Comparison of ENCODE assay signal across 22 mouse cellular contexts in genomic region chr6:147356570-147356969, GRCm38 (mm10).
DNase-seq lines count a peak whose midpoint lies in the region; ATAC-seq and TF ChIP-seq lines count a peak whose summit lies in the region.
"Had no signal": no experiment of that assay in that cellular context is flagged by ENCODE, and none has a peak within 500 bp of the region (broad histone marks: within the 10 kb centered on the region; RNA-seq: fewer than 3 reads in every experiment).

No protein-coding gene starts in this region.

- no peak overlapping the region for H3K4me3 ChIP-seq in heart, embryonic 10.5 days
- no peak overlapping the region for H3K4me3 ChIP-seq in CH12.LX (replicated peaks in 1 of 3; ENCODE audit: low read depth in 2 of 3, low read length in 2 of 3, poor library complexity in 1 of 3)

- no peak for TF ChIP-seq EP300 in CH12.LX (IDR thresholded peaks at IDR 0.05; ENCODE audit: low read length)

- H3K4me1 ChIP-seq in heart, embryonic 10.5 days = no peaks in the 10 kb centered on the region
- peaks cover 11 to 33% of the 10 kb centered on the region in 2 experiments; a peak in 3 of 4 replicates for H3K4me1 ChIP-seq in CH12.LX (ENCODE audit: control insufficient read depth in 1 of 2, insufficient read depth in 2 of 2)

- WGBS in heart, embryonic 10.5 days = 78% methylated on average over 5 of the region's 5 CpGs

- dilution Hi-C loops in CH12.LX (cut with MboI; ENCODE audit: extremely low pct_ligation_motif_present, extremely low pct_unique_long_range_greater_than_20kb, low sequenced_read_pairs) = no loop called here

- in situ Hi-C loops in CH12.LX (cut with MboI; ENCODE audit: low pct_ligation_motif_present, low pct_unique_long_range_greater_than_20kb, low sequenced_read_pairs) = no loop called here

- no peak for TF ChIP-seq POLR2A in CH12.LX (IDR thresholded peaks at IDR 0.05; ENCODE audit: low read depth, low read length)

- H3K27ac ChIP-seq in heart, embryonic 10.5 days = no peak overlapping the region
- H3K27ac ChIP-seq in CH12.LX (ENCODE audit: insufficient read depth, low read depth) = peak overlapping the region; percentile 60; the same call in 1 of the 2 replicates

- 0 out of 2 replicates have a peak overlapping the region, but pooled peaks have one; percentile 19 for H3K9ac ChIP-seq in CH12.LX (ENCODE audit: insufficient read depth, low read depth)

- intact Hi-C loops in heart, postnatal 14 days (cut with DNase I) = no loop called here
- intact Hi-C loops in heart, postnatal 25 days (cut with DNase I) = no loop called here

- ATAC-seq in granulocyte monocyte progenitor cell, adult 5-6 weeks (replicated peaks; ENCODE audit: poor library complexity, severe bottlenecking) = 0 out of 2 replicates have a peak, but pooled peaks have one; percentile 10
- ATAC-seq: activated CD4-positive, CD25-positive, alpha-beta regulatory T cell, adult 4 months; CD4-positive, CD25-positive, alpha-beta regulatory T cell, adult 4 months; Patski had no signal

- peak overlapping the region; percentile 77; the same call in 1 of the 2 replicates for H3K4me2 ChIP-seq in CH12.LX (ENCODE audit: insufficient read depth, low read depth, poor library complexity, severe bottlenecking)

- TF ChIP-seq CTCF in CH12.LX (conservative IDR thresholded peaks at IDR 0.05 in 1 of 2, IDR thresholded peaks at IDR 0.05 in 1 of 2; ENCODE audit: low read depth in 2 of 2, low read length in 2 of 2) = no peak

- H3K79me2 ChIP-seq in CH12.LX (replicated peaks; ENCODE audit: control insufficient read depth, extremely low read depth, insufficient read depth, poor library complexity, severe bottlenecking) = no peaks in the 10 kb centered on the region

- no peak for TF ChIP-seq RAD21 in CH12.LX (IDR thresholded peaks at IDR 0.05; ENCODE audit: low read depth, low read length)

- no peaks in the 10 kb centered on the region for H3K9me3 ChIP-seq in heart, embryonic 10.5 days
- no peaks in the 10 kb centered on the region for H3K9me3 ChIP-seq in CH12.LX (replicated peaks; ENCODE audit: low read length)
- H3K9me3 ChIP-seq: G1E had no signal

- H3K36me3 ChIP-seq in heart, embryonic 10.5 days = no peaks in the 10 kb centered on the region
- H3K36me3 ChIP-seq in CH12.LX (replicated peaks in 1 of 2; ENCODE audit: control insufficient read depth in 1 of 2, insufficient read depth in 1 of 2, low read length in 1 of 2) = no peaks in the 10 kb centered on the region
- H3K36me3 ChIP-seq: G1E had no signal

- no peaks in the 10 kb centered on the region for H3K27me3 ChIP-seq in heart, embryonic 10.5 days (ENCODE audit: insufficient read depth, poor library complexity, severe bottlenecking)
- H3K27me3 ChIP-seq in CH12.LX (replicated peaks) = no peaks in the 10 kb centered on the region

- peak; percentile 54 for DNase-seq in heart, adult 11 months
- no peak for DNase-seq in heart, postnatal 14 days
- DNase-seq in heart, embryonic 10.5 days (ENCODE audit: low spot score) = peak; percentile 52
- no peak for DNase-seq in heart, postnatal 25 days (ENCODE audit: low spot score)
- DNase-seq in CH12.LX (ENCODE audit: extremely low read depth) = peak; percentile 19
- DNase-seq in adrenal gland, postnatal 10 days = no peak
- no peak for DNase-seq in left cerebral cortex, adult 11 months (ENCODE audit: low spot score)
- DNase-seq: adrenal gland, adult 2 months; adrenal gland, adult 8-10 months; adrenal gland, postnatal 14 days; adrenal gland, postnatal 25 days; adrenal gland, postnatal 36 days; B cell, adult 2 months; cerebellum, adult 11 months; cerebellum, adult 11-12 months; cerebellum, adult 18-20 months; cerebellum, adult 2 months had no signal

TF ChIP-seq in CH12.LX, 34 proteins besides CTCF, POLR2A, EP300 and RAD21:
- no peak for TF ChIP-seq USF2 (conservative IDR thresholded peaks at IDR 0.05; ENCODE audit: low read depth, low read length)
- TF ChIP-seq SIN3A (IDR thresholded peaks at IDR 0.05; ENCODE audit: low read length) = no peak
- TF ChIP-seq MYC (IDR thresholded peaks at IDR 0.05; ENCODE audit: low read depth, low read length) = no peak
- no peak for TF ChIP-seq JUN (IDR thresholded peaks at IDR 0.05; ENCODE audit: insufficient read depth, low read depth, low read length)
- no peak for TF ChIP-seq NELFE (IDR thresholded peaks at IDR 0.05; ENCODE audit: low read depth, low read length)
- no peak for TF ChIP-seq ZC3H11A (IDR thresholded peaks at IDR 0.05; ENCODE audit: low read depth, low read length)
- no peak for TF ChIP-seq RCOR1 (conservative IDR thresholded peaks at IDR 0.05; ENCODE audit: low read depth, low read length)
- TF ChIP-seq ETS1 (conservative IDR thresholded peaks at IDR 0.05; ENCODE audit: low read depth, low read length) = no peak
- no peak for TF ChIP-seq MXI1 (IDR thresholded peaks at IDR 0.05; ENCODE audit: low read depth, low read length)
- no peak for TF ChIP-seq USF1 (IDR thresholded peaks at IDR 0.05; ENCODE audit: low read depth, low read length)
- no peak for TF ChIP-seq NRF1 (IDR thresholded peaks at IDR 0.05; ENCODE audit: low read depth, low read length)
- no peak for TF ChIP-seq ZNF384 (IDR thresholded peaks at IDR 0.05; ENCODE audit: low read depth, low read length)
- no peak for TF ChIP-seq TCF12 (IDR thresholded peaks at IDR 0.05; ENCODE audit: low read depth, low read length)
- no peak for TF ChIP-seq BHLHE40 (IDR thresholded peaks at IDR 0.05; ENCODE audit: low read depth, low read length)

Comparison
In these comparisons a context has a peak if more than half of its experiments do, and no peak if none do; other contexts are left out.
1. DNase-seq: peak in heart, adult 11 months (single experiment), heart, embryonic 10.5 days (single experiment) and CH12.LX (single experiment); none in heart, postnatal 14 days (0 of 2), heart, postnatal 25 days (single experiment), adrenal gland, postnatal 10 days (single experiment) and left cerebral cortex, adult 11 months (single experiment).